Mouse (Mus musculus) thymus, adult 18-20 months (tissue): Measurements from ENCODE around the gene Ccdc51.
A peak's percentile ranks its signal among the peaks of the same experiment; 100 is the strongest.

Experiments used
- DNase-seq, 2 experiments: peaks; one replicate each; pipeline ENCODE4 v3.0.0; 2022; ENCODE audit warnings: mixed read lengths in 2 of 2

The Ccdc51 gene

DNA sequence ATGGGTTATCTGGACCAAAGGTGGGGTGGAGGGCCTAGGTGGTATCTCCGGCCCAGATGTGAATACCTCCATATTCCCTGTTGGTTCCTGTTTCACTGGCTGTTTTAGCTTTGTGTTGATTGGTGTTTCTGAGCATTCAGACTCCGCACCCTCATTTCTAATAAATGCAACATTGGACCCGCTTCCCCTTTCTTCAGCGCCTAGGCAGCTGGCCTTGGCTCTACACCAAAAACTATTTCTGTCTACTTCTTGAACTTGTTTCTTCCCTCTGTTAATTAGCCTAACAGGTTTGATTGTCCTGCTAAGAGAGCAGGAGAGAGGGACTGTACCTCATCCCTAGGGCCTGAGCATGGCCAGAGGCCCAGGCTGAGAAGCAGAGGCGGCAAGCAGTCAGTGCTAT lies 24.8 kb upstream of the Ccdc51 start:
- DNase-seq = no peak

DNA sequence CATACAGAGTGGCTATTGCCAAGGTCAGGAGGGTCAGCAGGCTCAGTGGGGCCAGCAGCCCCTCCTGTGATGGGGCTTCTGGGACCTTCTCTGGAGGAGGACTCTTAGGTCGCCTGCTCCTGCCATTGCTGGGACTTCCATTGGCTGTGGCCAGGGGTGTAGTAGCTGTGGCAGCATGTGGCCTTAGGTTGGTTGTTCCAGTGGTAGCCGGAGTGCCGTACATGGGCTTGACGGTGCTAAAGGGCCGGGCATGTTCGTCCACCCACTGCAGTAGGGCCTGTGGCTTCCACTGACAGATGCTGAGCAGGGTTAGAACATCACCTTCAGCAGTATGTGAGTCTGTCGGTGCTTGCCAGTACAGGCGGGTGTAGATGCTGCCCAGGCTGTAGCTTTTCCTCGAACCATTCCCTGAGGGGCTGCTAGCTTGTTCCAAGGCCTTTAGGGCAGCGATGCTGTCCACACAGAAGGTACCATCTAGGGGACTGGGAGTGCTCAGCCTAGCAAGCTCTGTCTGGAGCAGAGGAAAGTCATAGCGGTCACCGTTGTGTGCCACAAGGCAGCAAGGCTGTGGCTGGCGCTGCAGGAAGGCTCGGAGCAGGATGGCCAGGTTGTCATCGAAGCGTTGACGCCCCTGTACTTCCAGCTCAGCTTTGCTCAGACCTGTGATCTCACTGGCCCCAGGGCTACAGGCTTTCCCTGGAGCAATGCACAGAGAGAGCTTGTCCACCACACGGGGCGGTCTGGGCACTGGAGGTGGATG lies 24.1 kb upstream of the Ccdc51 start:
- DNase-seq = no peak

GRCm38 (mm10) chr9:109059136-109059903 lies 23.0 kb upstream of the Ccdc51 start, which contains the start of gene Trex1:
Gene Trex1, minus strand, starts transcription at chr9:109059734.
- DNase-seq = peak; percentile 74 to 77

DNA sequence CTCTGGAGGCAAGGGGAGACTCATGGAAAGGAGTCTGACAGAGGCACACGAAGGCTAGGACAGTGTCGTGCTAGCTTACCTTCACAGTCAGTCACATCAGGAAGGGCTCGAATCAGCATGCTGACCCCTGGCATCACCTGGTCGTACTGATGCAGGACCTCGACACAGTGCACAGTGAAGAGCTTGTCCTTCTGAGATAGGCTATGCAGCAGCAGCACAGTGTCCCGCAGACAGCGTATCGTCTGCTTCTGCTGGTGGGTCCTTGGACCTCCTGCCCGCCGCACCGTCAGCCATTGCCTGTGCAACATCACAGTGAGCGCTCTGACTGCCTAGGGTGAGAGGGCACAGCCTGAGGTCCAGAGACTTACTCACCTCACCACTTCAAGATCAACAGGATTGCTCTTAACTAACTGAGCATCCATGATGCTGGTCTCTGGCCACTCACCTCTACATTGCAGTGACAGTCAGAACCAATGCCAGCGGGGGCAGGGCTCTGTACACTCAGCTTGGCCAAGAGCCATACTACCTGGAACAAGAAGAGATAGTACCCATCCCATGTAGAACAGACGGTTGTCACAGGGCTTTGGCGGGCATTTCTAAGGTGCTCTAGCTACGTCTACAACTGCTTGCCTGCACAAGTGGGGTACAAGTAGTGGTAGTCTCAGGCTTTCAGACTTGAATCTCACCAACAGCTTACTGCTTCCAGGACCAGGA lies 22.0 kb upstream of the Ccdc51 start:
- DNase-seq = no peak

- no peak for DNase-seq
These were observed 21.4 kb upstream of the Ccdc51 start for GRCm38 (mm10) chr9:109060898-109061295.

DNA sequence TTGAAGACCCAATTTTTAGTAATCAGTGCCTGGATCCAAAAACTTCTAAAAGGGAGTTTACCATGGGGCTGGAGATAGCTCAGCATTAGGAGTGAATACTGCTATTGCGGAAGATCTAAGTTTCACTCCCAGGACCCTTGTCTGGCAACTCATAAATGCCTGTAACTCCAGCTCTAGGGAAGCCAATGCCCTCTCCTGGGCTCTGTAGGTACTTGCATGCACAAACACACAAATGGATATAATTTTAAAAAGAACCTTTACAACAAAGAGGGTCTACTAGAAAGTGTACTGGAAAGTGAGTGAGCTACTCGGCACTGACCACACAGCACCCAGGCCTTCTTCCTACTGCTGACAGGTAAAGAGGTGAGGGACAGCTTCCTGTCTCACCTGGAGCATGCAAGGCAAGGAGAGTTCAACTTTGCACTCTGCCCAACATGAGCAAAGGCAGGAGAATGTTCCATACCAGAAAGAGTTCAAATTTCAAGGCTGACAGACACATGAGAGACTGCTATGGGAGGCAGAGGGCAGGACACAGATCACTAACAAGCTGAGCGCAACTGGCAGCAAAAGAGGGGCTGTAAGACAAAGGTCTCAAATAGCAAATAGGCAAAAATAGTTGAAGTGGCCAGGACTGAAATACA lies 14.1 kb upstream of the Ccdc51 start:
- DNase-seq = no peak

- peak; percentile 83 to 85 for DNase-seq
These were observed 8.4 kb upstream of the Ccdc51 start, which contains the start of gene Atrip for GRCm38 (mm10) chr9:109073661-109074573. Gene Atrip, minus strand, starts transcription at chr9:109074124.

GRCm38 (mm10) chr9:109080516-109080915 lies 1.8 kb upstream of the Ccdc51 start:
- DNase-seq = no peak

- DNase-seq = no peak
These were observed 557 bp upstream of the Ccdc51 start for GRCm38 (mm10) chr9:109081749-109082123.

GRCm38 (mm10) chr9:109084922-109085321 lies 2.6 kb downstream of the Ccdc51 start:
- no peak for DNase-seq

DNA sequence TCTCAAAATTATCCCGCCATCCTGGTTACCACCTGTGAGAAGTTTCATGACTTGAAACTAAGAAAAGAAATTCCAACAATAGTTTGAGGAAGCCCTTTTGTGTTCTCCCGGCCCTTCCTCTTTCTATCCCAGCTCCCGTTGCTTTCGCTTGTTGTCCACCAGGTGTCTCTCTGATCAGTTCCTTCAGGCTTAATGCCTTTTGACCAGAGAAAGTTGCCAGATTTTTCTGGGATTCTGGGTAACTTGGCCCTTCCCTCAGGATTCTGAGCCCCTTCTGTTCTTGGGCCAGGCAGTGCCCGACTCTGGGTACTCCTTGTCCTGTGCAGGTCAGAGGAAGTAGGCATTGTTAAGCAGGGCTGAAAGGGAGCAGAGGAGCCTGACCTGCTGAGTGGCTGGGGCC lies 5.7 kb downstream of the Ccdc51 start:
- DNase-seq = no peak

DNA sequence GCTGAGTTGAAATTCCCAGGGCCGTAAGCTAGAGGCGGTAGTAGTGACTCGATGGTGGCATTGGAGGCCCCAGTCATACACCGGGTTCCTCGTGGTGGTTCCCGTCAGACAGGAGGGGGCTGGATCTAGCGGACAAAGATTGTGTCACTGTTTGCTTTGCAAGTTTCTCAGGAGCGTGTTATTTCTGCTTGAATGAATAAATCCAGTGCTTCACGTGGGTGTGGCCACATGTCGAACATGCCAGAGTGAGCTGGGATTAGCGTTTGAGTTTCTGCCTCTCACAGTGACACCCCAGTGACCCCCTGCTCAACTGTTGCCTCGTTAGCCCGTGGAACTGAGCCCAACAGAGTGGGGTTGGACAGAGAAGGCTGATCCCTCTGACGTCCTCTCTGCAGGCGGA lies 8.2 kb downstream of the Ccdc51 start:
- DNase-seq = no peak

DNA sequence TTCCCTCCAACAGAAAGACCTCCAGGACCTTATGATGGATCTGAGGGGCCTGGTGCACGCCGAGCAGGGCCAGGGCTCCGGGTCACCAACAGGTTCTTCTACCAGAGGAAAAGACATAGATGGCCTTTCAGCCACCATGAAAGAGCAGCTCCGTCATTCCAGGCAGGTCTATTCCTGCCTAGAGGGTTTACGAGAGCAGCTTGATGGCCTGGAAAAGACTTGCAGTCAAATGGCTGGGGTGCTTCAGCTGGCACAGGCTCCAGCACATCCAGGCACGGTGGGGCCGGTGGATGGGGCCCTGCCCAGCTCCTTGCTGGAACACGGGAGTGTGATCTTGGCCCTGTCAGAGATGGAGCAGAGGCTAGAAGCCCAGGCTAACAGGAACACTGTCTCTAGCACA lies 9.5 kb downstream of the Ccdc51 start:
- DNase-seq = no peak

DNA sequence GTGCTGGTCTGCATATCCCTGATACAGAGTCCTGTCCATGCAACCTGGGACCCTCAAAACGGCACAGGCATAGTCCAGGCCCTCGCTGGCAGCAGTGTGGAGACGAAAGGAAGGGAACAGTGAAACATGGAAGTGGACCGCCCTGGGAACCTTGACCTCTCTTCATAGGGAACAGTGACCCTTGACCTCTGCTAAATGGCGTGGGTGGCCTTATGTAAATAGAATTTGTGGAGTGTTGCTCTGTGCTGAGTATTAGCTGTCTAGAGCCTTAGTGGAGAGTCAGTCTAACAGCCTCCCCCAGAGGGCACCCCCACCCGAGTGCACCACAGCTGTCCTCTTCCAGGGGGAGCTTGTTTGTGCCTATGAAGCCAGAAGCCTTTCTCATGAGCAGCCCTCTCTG lies 10.5 kb downstream of the Ccdc51 start:
- no peak for DNase-seq

- DNase-seq = no peak
These were observed 11.7 kb downstream of the Ccdc51 start for GRCm38 (mm10) chr9:109093786-109094552.

DNA sequence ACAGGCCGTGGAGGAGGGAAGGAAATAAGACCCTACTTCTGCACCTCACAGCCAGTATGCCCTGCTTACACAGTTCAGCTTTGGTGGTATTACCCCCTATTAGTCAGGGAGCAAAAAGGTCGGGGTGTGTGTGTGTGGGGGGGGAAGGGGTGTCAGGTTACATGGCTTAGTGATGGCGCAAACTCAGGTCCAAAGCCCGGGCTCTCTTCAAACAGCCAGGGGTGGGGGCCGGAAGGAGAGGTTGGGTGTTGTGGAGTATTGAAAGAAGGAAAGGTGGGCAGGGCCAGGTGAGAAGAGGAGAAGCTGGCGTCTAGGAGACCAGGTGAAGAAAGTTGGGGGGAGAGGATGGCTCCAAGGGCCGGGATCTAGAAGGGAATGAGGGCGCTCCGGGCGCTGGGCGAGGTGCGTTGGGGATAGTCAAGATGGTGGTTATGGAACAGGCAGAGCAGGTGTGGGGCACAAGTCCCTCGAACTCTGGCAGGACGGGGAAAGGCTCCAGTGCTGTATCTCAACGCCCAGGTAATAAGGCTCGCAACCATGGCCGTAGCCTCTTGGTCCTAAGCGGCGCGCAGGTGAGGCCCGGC lies 12.4 kb downstream of the Ccdc51 start:
- DNase-seq = no peak

GRCm38 (mm10) chr9:109095137-109095982 lies 13.1 kb downstream of the Ccdc51 start, which contains the start of gene Plxnb1:
Gene Plxnb1, plus strand, starts transcription at chr9:109095389.
- peak; percentile 66 to 67 for DNase-seq

DNA sequence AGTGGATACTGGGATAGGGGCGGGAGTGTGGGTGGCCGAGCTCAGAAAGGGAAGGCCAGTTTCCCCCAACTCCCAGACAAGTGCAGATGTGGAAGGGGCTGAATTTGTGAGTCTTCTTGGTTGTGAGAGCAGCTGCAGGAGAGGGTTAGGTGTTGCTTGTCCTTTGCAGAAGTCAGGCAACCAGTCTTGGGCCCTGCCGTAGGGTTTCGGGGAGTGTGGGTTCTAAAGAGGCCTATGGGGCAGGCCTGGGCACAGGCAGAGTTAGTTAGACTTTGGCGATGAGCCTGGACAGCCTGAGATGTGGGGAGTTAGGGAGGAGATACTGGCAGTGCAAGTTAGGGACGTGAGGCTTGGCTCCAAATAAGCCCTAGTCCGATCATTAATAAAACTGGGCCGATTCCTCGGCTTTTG lies 14.0 kb downstream of the Ccdc51 start:
- DNase-seq = no peak

- DNase-seq = no peak
These were observed 14.6 kb downstream of the Ccdc51 start for GRCm38 (mm10) chr9:109096856-109097255.

GRCm38 (mm10) chr9:109097291-109097690 lies 15.0 kb downstream of the Ccdc51 start:
- no peak for DNase-seq
